In genomic region chr19:45080711-45081110, GRCm38 (mm10) we compare ENCODE assay signal across 8 mouse cellular contexts. TPM values are rescaled to one million over a fixed set of nuclear protein-coding genes. Genes with fewer than 3 reads are reported as not detected.
A peak's percentile ranks its signal among the peaks of the same experiment; 100 is the strongest.
DNase-seq lines count a peak whose midpoint lies in the region; ATAC-seq and TF ChIP-seq lines count a peak whose summit lies in the region.

No protein-coding gene starts in this region.

- H3K4me2 ChIP-seq in limb, embryonic 13.5 days (replicated peaks), result peak overlapping the region; percentile 96
- H3K4me2 ChIP-seq in stomach, postnatal 0 days (replicated peaks; ENCODE audit: low read depth), result peak overlapping the region; percentile 71

- no peak for TF ChIP-seq EP300 in stomach, postnatal 0 days (optimal IDR thresholded peaks at IDR 0.05)

- TF ChIP-seq CTCF in stomach, postnatal 0 days (IDR thresholded peaks at IDR 0.05; ENCODE audit: low read depth), result no peak

- ATAC-seq in limb, embryonic 13.5 days (ENCODE audit: low FRiP score, low read depth), result no peak
- ATAC-seq in stomach, postnatal 0 days (ENCODE audit: low FRiP score, low TSS enrichment), result no peak
- no peak for ATAC-seq in frontal cortex, adult (ENCODE audit: low TSS enrichment)

- DNase-seq in cerebellum, adult 18-20 months, result peak; percentile 34 to 62
- DNase-seq in cerebellum, adult 11 months, result no peak
- peak; percentile 33 for DNase-seq in thymus, postnatal 4 days
- DNase-seq in thymus, postnatal 14 days, result no peak
- no peak for DNase-seq in stomach, postnatal 0 days (ENCODE audit: low spot score)
- no peak for DNase-seq in right cerebral cortex, postnatal 10 days (ENCODE audit: low spot score in 2 of 2)

- peak overlapping the region; percentile 63 for H3K9ac ChIP-seq in limb, embryonic 13.5 days
- peak overlapping the region; percentile 47; the same call in 1 of the 2 replicates for H3K9ac ChIP-seq in stomach, postnatal 0 days (ENCODE audit: low read length)

- H3K36me3 ChIP-seq in limb, embryonic 13.5 days, result no peaks in the 10 kb centered on the region
- no peaks in the 10 kb centered on the region for H3K36me3 ChIP-seq in stomach, postnatal 0 days (ENCODE audit: control insufficient read depth, insufficient read depth, low read length)

- peaks cover 57% of the 10 kb centered on the region for H3K4me1 ChIP-seq in limb, embryonic 13.5 days
- H3K4me1 ChIP-seq in stomach, postnatal 0 days (replicated peaks; ENCODE audit: control insufficient read depth, insufficient read depth), result peaks cover 16% of the 10 kb centered on the region

- no peaks in the 10 kb centered on the region for H3K9me3 ChIP-seq in limb, embryonic 13.5 days
- H3K9me3 ChIP-seq in stomach, postnatal 0 days (ENCODE audit: control insufficient read depth, low read length), result no peaks in the 10 kb centered on the region

- no peak overlapping the region for H3K27ac ChIP-seq in limb, embryonic 13.5 days
- H3K27ac ChIP-seq in stomach, postnatal 0 days (replicated peaks), result no peak overlapping the region

- peaks cover 99% of the 10 kb centered on the region for H3K27me3 ChIP-seq in limb, embryonic 13.5 days
- peaks cover 14% of the 10 kb centered on the region; the same call in 1 of the 2 replicates for H3K27me3 ChIP-seq in stomach, postnatal 0 days (ENCODE audit: control insufficient read depth, insufficient read depth, low read length)

- H3K4me3 ChIP-seq in limb, embryonic 13.5 days, result peak overlapping the region; percentile 38
- peak overlapping the region; percentile 29 for H3K4me3 ChIP-seq in stomach, postnatal 0 days (ENCODE audit: low read depth, low read length)

- WGBS in limb, embryonic 13.5 days, result 2% methylated on average over 17 of the region's 17 CpGs
- 5% methylated on average over 17 of the region's 17 CpGs for WGBS in stomach, postnatal 0 days

RNA-seq across cellular contexts. Expression of gene Kazald1, which starts 5.7 kb away (rescaled TPM):
- 18.6 and 20.4 TPM in 2 replicates for polyA plus RNA-seq in limb, embryonic 13.5 days (2015; fragmentation: Nextera tagmentation; extraction: Ambion mirVana)
- polyA plus RNA-seq in stomach, postnatal 0 days (2015; fragmentation: Nextera tagmentation; extraction: Ambion mirVana), result 3.0 and 3.8 TPM in 2 replicates

RNA-seq across cellular contexts. Expression of gene Sfxn3, which starts 33.4 kb away (rescaled TPM):
- 26.0 and 26.5 TPM in 2 replicates for polyA plus RNA-seq in limb, embryonic 13.5 days (2015; fragmentation: Nextera tagmentation; extraction: Ambion mirVana)
- 26.7 and 29.7 TPM in 2 replicates for polyA plus RNA-seq in stomach, postnatal 0 days (2015; fragmentation: Nextera tagmentation; extraction: Ambion mirVana)

RNA-seq across cellular contexts. Expression of gene Pdzd7, which starts 35.2 kb away (rescaled TPM):
- polyA plus RNA-seq in limb, embryonic 13.5 days (2015; fragmentation: Nextera tagmentation; extraction: Ambion mirVana), result 0.41 and 0.56 TPM in 2 replicates
- 0.33 TPM in 2 replicates for polyA plus RNA-seq in stomach, postnatal 0 days (2015; fragmentation: Nextera tagmentation; extraction: Ambion mirVana)

Comparison
In these comparisons a context has a peak if more than half of its experiments do, and no peak if none do; other contexts are left out.
1. DNase-seq: peak in cerebellum, adult 18-20 months (2 of 2) and thymus, postnatal 4 days (single experiment); none in cerebellum, adult 11 months (single experiment), thymus, postnatal 14 days (single experiment), stomach, postnatal 0 days (single experiment) and right cerebral cortex, postnatal 10 days (0 of 2).